Mouse (Mus musculus) forebrain, embryonic 10.5 days (tissue): ENCODE measurements around the gene Flt3l. TPM values are rescaled to one million over a fixed set of nuclear protein-coding genes. Genes with fewer than 3 reads are reported as not detected.
A peak's percentile ranks its signal among the peaks of the same experiment; 100 is the strongest.
"Not testable (repeated sequence)": the region's sequence is repeated elsewhere in the genome, so short reads cannot be mapped to it uniquely, and the experiment has no call there.

Experiments used
- DNase-seq: peaks from one replicate; pipeline ENCODE4 v3.0.0-alpha.2; 2017; ENCODE audit warnings: low spot score; ENCODE audit errors: extremely low spot score
- H3K27ac ChIP-seq: fragments of 300-500 bp; sonication (generic); 2 replicates; pipeline ENCODE4 v1.5.1; 2016; ENCODE audit warnings: mild to moderate bottlenecking
- H3K27me3 ChIP-seq: fragments of 300-500 bp; sonication (generic); 2 replicates; pipeline ENCODE4 v1.6.1; 2016; ENCODE audit warnings: mild to moderate bottlenecking; ENCODE audit not compliant: poor library complexity, severe bottlenecking
- H3K36me3 ChIP-seq: fragments of 300-500 bp; sonication (generic); replicated peaks from 2 replicates; pipeline ENCODE4 v1.6.1; 2016; ENCODE audit warnings: mild to moderate bottlenecking, moderate library complexity
- H3K4me1 ChIP-seq: fragments of 300-500 bp; sonication (generic); 2 replicates; pipeline ENCODE4 v1.6.1; 2016
- H3K4me3 ChIP-seq: fragments of 300-500 bp; sonication (generic); 2 replicates; pipeline ENCODE4 v1.5.1; 2016; ENCODE audit warnings: mild to moderate bottlenecking, moderate library complexity
- H3K9me3 ChIP-seq: fragments of 300-500 bp; sonication (generic); 2 replicates; pipeline ENCODE4 v1.6.1; 2016; ENCODE audit warnings: mild to moderate bottlenecking, moderate library complexity
- WGBS: fragments of 180-500 bp; shearing (Covaris S2); methylation state at CpG from one replicate; pipeline ENCODE4 v1.1.7; 2016; 5-methylcytosine and 5-hydroxymethylcytosine counted together
- polyA plus RNA-seq: library from polyadenylated mRNA; unstranded; fragments of >200 nt; fragmentation: Nextera tagmentation; extraction: Ambion mirVana; gene quantifications from 2 replicates; pipeline ENCODE4 v1.2.1, GENCODE M21; 2016

The Flt3l gene
- polyA plus RNA-seq, 1 experiment from 2014 or later: 1.1 TPM

DNA sequence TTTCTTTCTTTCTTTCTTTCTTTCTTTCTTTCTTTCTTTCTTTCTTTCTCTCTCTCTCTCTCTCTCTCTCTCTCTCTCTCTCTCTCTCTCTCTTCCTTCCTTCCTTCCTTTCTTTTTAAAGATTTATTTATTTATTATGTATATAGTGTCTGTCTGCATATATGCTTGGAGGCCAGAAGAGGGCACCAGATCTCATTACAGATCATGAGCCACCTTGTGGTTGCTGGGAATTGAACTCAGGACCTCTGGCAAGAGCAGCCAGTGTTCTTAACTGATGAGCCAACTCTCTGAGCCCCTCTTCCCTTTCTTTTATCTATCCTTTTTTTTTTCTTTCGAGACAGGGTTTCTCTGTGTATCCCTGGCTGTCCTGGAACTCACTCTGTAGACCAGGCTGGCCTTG lies 37.5 kb upstream of the Flt3l start:
- not testable (repeated sequence) for H3K27ac ChIP-seq, H3K36me3 ChIP-seq, H3K4me3 ChIP-seq, DNase-seq
- 55% methylated on average over 1 of the region's 1 CpGs for WGBS
- peaks cover 33% of the 10 kb centered on the region for H3K9me3 ChIP-seq
- peaks cover 28% of the 10 kb centered on the region for H3K4me1 ChIP-seq
- peaks cover 98% of the 10 kb centered on the region for H3K27me3 ChIP-seq

DNA sequence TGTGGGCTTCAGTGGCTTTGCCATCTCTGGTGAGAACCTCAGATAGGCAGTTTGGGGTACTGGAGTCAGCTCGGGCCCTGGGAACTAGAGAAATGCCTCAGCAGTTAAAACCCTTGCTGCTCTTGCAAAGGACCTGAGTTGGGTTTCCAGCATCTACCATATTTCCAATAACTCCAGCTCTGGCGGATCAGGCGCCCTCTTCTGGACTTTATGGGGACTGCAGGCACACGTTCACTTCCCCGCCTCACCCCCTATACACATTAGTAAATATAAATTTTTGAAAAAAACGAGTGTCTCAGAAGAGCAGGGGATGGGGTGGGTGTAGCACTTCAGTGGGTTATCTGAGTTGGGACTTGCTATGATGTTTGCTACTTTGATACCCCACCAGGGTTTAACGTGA lies 36.7 kb upstream of the Flt3l start:
- peaks cover 35% of the 10 kb centered on the region for H3K4me1 ChIP-seq

DNA sequence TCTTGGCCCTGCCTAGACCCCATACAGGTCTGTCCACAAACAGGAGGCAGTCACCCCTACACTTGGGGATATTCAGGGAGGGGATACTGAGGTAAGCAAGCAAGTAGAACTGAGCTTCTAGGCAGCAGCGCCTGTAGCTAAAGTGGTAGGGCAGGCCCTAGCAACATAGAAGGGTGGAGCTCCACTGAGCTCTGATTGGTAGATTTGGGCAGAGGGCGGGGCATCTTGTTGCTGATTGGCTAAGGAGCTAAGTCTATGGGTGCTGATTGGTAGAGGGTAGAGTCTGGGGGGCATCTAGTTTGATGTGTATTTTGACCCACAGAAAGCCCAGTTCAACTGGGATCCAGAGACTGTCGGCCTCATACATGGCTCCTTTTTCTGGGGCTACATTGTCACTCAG lies 33.3 kb upstream of the Flt3l start:
- Histone ChIP-seq H3K27ac (no peak overlapping the region), H3K27me3 (peaks cover 98% of the 10 kb centered on the region), H3K36me3 (0 out of 2 replicates have a peak, but pooled peaks cover 2% of the 10 kb centered on the region), H3K4me1 (peaks cover 17% of the 10 kb centered on the region), H3K9me3 (peaks cover 39% of the 10 kb centered on the region), H3K4me3 (no peak overlapping the region)
- whole genome bisulfite sequencing: 89% methylated on average over 3 of the region's 3 CpGs
- DNase-seq: no peak

More for the DNA sequence above, 36.7 kb upstream of the Flt3l start:
- no peak overlapping the region for H3K27ac ChIP-seq
- H3K27me3 ChIP-seq: peaks cover 98% of the 10 kb centered on the region
- WGBS: 58% methylated on average over 7 of the region's 7 CpGs
- H3K9me3 ChIP-seq: peaks cover 33% of the 10 kb centered on the region
- no peak for DNase-seq
- H3K4me3 ChIP-seq: no peak overlapping the region
- H3K36me3 ChIP-seq: 0 out of 2 replicates have a peak, but pooled peaks cover 2% of the 10 kb centered on the region

DNA sequence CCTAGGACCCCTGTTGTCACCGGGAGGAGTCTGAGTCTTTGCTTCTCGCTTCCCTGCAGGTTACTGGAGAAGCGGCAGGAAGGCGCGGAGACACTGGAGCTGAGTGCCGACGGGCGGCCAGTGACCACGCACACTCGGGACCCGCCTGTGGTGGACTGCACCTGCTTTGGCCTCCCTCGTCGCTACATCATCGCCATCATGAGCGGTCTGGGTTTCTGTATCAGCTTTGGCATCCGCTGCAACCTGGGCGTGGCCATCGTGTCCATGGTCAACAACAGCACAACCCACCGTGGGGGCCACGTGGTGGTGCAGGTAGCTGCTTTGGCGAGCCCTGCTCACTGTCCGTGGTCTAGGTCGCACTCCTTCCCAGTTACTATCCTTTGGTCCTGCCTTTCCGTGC lies 32.4 kb upstream of the Flt3l start:
- H3K4me3 ChIP-seq: peak overlapping the region; percentile 25
- WGBS: 3% methylated on average over 24 of the region's 24 CpGs
- 0 out of 2 replicates have a peak, but pooled peaks cover 2% of the 10 kb centered on the region for H3K36me3 ChIP-seq
- no peak overlapping the region for H3K27ac ChIP-seq
- H3K9me3 ChIP-seq: peaks cover 39% of the 10 kb centered on the region
- H3K27me3 ChIP-seq: peaks cover 98% of the 10 kb centered on the region
- DNase-seq: no peak
- peaks cover 23% of the 10 kb centered on the region for H3K4me1 ChIP-seq

DNA sequence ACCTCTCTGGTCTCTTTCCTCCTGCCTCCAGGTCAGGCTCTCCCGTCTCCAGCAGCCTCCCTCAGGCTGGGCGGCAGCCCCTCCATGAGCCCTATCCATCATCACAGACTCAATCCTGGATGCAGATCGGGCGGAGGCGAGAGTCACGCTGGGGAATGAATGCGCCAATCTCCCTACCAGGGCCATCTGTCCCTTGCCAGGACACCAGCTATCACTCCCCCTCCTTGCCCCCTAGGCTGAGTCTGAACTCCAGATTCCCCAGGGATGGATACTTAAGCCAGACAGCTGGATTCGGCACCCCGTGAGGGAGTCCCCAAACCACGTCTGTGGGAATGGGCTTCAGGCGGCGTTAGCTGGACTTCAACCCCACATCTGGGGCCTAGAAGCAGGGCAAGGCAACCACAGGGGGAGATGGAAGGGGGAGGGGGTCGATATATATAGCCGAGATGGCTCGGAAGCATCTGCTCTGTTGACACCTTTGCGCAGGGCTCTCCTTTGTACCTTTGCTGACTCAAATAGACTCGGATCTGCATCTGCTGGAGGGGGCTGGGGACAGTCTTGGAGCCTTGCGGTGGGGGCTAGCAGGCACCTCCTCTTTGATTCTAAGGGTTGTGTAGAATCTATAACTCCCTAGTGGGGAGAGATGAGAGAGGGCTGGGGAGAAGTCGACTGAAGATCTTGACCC lies 31.7 kb upstream of the Flt3l start:
- peak overlapping the region; percentile 19; the same call in 1 of the 2 replicates for H3K4me3 ChIP-seq
- 0 out of 2 replicates have a peak, but pooled peaks cover 2% of the 10 kb centered on the region for H3K36me3 ChIP-seq
- DNase-seq: no peak
- 5% methylated on average over 19 of the region's 19 CpGs for WGBS
- peaks cover 38% of the 10 kb centered on the region for H3K9me3 ChIP-seq
- H3K4me1 ChIP-seq: peaks cover 25% of the 10 kb centered on the region
- no peak overlapping the region for H3K27ac ChIP-seq
- H3K27me3 ChIP-seq: peaks cover 100% of the 10 kb centered on the region

DNA sequence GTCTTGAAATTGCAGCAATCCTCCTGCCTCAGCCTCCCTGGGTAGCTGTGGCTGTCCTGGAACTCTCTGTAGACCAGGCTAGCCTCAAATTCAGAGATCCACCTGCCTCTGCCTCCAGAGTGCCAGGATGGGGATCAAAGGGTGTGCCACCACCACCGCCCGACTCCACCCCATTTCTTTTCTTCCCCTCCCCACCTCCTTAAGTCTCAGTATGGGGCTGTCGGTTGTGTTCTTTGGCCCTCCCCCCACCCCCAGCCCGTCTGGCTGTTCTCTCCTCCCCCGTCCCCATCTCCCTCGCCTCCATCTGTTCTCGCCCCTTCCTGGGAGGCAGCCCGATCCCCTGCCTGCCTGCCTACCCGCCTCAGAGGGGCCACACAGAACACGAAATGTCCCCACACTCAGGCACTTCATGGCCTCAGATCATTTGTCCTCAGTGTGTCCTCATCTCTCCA lies 30.7 kb upstream of the Flt3l start:
- Histone ChIP-seq H3K27me3 (peaks cover 99% of the 10 kb centered on the region), H3K4me1 (peaks cover 34% of the 10 kb centered on the region), H3K36me3 (0 out of 2 replicates have a peak, but pooled peaks cover 2% of the 10 kb centered on the region), H3K9me3 (peaks cover 29% of the 10 kb centered on the region), H3K4me3 (peak overlapping the region; percentile 5; the same call in 1 of the 2 replicates), H3K27ac (no peak overlapping the region)
- WGBS: 20% methylated on average over 10 of the region's 10 CpGs
- DNase-seq: no peak

DNA sequence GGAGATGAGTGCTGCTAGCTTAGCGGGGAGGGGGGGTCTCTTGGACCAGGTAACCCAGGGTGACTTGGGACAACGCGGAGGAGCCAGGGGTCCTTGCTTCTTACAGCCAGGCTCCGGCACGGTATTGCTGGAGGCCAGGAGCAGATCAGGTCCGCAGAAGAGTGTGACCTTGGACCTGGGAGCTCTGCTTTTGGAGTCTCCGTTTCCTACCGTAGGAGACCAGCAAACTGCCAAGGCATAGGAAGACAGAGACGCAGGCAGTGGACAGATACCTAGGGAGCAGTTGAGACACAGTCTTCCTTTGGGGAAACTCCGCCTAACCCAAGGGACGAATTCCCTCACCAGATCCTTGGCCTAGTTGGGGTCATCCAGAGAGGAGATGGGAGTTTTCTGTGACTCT lies 29.5 kb upstream of the Flt3l start:
- peaks cover 86% of the 10 kb centered on the region for H3K27me3 ChIP-seq
- WGBS: 41% methylated on average over 11 of the region's 11 CpGs
- H3K27ac ChIP-seq: no peak overlapping the region
- H3K4me3 ChIP-seq: no peak overlapping the region
- no peak for DNase-seq
- peaks cover 41% of the 10 kb centered on the region for H3K4me1 ChIP-seq
- peaks cover 7% of the 10 kb centered on the region for H3K36me3 ChIP-seq
- H3K9me3 ChIP-seq: peaks cover 26% of the 10 kb centered on the region

DNA sequence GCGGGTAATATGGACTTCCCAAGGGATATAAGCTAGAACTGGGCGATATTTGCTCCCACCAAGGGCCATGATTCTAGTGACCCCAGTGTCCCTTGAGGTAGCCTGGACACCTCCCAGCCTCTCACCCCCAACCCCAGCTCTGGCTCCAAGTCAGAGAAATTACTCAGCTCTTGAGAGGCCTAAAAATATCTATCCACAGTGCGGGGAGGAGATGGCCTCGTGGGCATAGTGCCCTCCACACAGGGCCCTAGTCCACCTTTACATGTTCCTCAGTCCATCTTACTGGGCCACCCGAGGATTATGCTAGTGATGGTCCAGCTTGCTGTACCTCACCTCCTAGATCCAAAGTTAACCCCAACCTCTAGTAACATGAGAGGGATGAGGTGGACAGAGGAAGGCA lies 28.6 kb upstream of the Flt3l start:
- Histone ChIP-seq H3K27ac (no peak overlapping the region), H3K9me3 (peaks cover 17% of the 10 kb centered on the region), H3K4me1 (peaks cover 41% of the 10 kb centered on the region), H3K27me3 (peaks cover 77% of the 10 kb centered on the region), H3K4me3 (peak overlapping the region; percentile 57; the same call in 1 of the 2 replicates), H3K36me3 (peaks cover 15% of the 10 kb centered on the region)
- 65% methylated on average over 5 of the region's 5 CpGs for WGBS
- no peak for DNase-seq

DNA sequence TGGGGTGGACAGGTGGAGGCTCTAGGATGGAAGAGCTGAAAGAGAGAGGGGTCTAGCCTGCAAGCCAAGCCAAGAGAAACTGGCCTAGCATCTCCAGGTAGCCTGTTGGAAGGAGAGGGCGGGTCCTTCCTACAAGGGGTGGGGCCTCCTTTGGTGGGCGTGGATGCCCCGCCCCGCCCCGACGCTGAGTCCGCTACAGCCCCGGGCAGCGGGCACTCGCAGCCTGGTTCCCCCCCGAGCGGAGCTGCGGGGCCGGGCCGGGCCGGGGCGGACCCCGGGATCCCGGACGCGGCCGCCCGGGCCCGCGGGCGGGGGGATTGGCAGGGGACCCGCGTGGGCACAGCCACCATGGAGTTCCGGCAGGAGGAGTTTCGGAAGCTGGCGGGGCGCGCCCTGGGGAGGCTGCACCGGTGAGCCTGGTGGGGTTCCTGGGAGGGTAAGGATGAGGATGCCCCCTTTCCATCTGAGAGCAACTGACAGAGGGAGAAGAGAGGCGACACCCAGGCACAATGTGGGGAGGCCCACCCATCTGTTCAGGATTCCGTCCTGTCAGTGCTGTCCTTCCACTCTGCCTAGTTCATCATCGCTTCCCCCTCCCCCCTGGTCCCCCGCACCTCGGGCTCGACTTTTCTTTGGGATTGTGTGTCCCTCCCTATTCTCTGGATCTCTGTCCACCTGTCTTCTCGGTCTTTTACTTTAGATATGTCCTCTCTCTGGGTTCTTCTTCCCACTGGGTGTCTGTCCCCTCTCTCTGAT lies 27.7 kb upstream of the Flt3l start, which contains the start of gene Slc17a7:
TSS of gene Slc17a7 (plus strand) at position 215 of the 756 bp plus-strand sequence.
- peak within 1 kb of the TSS; percentile 57 for H3K4me3 ChIP-seq
- DNase-seq: peak; percentile 33
- peak within 1 kb of the TSS; percentile 65; the same call in 1 of the 2 replicates for H3K27ac ChIP-seq
- peaks cover 23% of the 10 kb centered on the region for H3K36me3 ChIP-seq
- H3K9me3 ChIP-seq: peaks cover 8% of the 10 kb centered on the region
- WGBS: 2% methylated on average over 41 of the region's 41 CpGs
- peaks cover 68% of the 10 kb centered on the region for H3K27me3 ChIP-seq
- H3K4me1 ChIP-seq: peaks cover 41% of the 10 kb centered on the region

DNA sequence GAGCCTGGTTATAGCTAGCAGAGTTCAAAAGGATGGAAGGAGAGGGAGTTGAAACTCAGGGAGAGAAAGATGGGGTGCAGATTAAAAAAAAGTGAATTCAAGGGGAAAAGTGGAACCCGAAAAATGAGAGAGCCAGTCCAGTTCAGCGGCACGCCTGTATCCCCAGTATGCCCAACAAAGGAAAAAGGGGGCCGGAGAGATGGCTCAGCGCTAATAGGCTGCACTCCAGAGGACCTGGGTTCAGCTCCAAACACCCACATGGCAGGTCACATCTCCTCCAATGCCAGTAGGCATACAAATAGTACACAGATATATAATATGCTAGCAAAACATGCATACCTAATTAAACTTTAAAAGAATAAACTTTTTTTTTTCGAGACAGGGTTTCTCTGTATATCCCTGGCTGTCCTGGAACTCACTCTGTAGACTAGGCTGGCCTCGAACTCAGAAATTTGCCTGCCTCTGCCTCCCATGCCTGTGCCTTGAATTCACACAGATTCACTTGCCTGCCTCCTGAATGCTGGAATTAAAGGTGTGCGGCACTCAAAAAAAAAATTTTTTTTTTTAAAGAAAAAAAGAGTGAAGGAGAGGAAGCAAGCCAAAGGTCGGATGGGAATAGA lies 26.9 kb upstream of the Flt3l start:
- Histone ChIP-seq H3K27me3 (peaks cover 60% of the 10 kb centered on the region), H3K36me3 (peaks cover 31% of the 10 kb centered on the region), H3K4me3 (no peak overlapping the region), H3K27ac (no peak overlapping the region), H3K9me3 (peaks cover 6% of the 10 kb centered on the region; the same call in 1 of the 2 replicates), H3K4me1 (peaks cover 33% of the 10 kb centered on the region)
- WGBS: 75% methylated on average over 9 of the region's 9 CpGs
- no peak for DNase-seq

DNA sequence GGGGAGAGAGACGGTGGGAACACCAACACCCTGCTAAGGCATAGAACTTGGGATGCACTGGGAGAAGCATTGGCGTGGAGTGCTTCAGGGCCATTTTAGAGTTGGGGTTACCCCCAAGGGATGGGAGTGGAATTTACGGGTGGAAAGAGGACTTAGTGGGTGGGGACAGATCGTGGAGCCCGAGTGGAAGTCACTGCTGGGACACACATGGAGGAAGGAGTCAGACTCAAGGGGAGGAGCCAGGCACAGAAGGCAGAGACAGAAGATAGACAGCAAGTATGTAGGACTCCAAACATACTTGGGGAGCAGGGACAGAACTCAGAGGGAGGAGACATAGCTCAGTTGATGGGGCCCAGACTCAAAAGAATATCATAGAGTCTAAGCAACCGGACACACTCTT lies 26.3 kb upstream of the Flt3l start:
- peaks cover 6% of the 10 kb centered on the region; the same call in 1 of the 2 replicates for H3K9me3 ChIP-seq
- DNase-seq: no peak
- peaks cover 36% of the 10 kb centered on the region for H3K36me3 ChIP-seq
- peak overlapping the region; percentile 78; the same call in 1 of the 2 replicates for H3K27ac ChIP-seq
- H3K27me3 ChIP-seq: peaks cover 54% of the 10 kb centered on the region
- H3K4me1 ChIP-seq: peaks cover 28% of the 10 kb centered on the region
- WGBS: 25% methylated on average over 6 of the region's 6 CpGs
- H3K4me3 ChIP-seq: peak overlapping the region; percentile 55

DNA sequence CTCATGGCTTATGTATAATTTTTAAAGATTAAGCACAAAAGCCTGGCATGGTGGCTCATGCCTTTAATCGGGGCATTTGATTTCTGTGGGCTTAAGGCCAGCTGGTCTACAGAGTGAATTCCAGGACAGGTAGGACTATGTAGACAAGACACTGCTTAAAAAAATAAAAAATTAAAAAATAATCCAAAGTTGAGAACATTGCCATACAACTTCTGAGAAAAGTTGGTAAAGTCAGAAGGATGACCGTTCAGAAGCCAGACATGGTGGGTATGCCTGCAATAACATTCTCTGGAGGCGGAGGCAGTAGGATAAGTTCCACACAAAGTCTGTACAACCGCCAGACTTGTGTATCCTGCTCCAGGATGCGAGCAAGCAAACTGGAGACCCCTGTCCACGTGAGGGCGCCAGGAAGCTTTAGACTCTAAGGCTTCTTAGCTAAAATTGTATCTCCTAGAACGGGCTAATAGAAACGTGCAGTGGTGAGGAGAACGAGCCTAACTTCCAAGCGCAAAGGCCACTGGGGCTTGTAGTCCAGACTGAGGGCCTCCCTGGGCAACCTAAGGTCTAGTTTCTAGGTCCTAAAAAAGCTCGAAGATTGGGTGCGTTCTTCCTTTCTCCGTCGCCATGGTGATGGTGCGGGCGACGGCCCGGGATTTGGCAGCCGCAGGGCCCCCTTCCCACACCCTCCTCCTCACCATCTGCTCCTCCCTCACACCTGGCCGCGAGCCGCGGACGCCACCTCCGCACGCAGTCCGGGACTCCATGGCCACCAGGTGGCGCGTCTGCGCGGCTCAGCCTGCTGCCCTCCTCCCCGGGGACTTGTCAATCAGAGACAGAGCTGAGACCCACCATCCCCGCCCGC lies 25.6 kb upstream of the Flt3l start:
- peaks cover 26% of the 10 kb centered on the region for H3K4me1 ChIP-seq
- peaks cover 47% of the 10 kb centered on the region for H3K27me3 ChIP-seq
- peaks cover 2% of the 10 kb centered on the region; the same call in 1 of the 2 replicates for H3K9me3 ChIP-seq
- H3K4me3 ChIP-seq: peak overlapping the region; percentile 55
- H3K36me3 ChIP-seq: peaks cover 41% of the 10 kb centered on the region
- H3K27ac ChIP-seq: peak overlapping the region; percentile 78
- peak; percentile 89 for DNase-seq
- WGBS: 5% methylated on average over 35 of the region's 35 CpGs
